Mouse (Mus musculus) urinary bladder, adult 18-20 months (tissue): ENCODE results near the gene Ptpa.

Source experiments
- DNase-seq, 2 experiments: peaks; one replicate each; pipeline ENCODE4 v3.0.0; 2022; ENCODE audit warnings: low spot score in 2 of 2, mixed read lengths in 2 of 2

Gene Ptpa

GRCm38 (mm10) chr2:30463904-30464330, 48.1 kb downstream of the Ptpa start:
- peak; percentile 62 to 68 for DNase-seq

- DNase-seq = peak in 1 of 2 experiments; percentile 8
Observed at GRCm38 (mm10) chr2:30464411-30464810, 48.6 kb downstream of the Ptpa start.

DNA sequence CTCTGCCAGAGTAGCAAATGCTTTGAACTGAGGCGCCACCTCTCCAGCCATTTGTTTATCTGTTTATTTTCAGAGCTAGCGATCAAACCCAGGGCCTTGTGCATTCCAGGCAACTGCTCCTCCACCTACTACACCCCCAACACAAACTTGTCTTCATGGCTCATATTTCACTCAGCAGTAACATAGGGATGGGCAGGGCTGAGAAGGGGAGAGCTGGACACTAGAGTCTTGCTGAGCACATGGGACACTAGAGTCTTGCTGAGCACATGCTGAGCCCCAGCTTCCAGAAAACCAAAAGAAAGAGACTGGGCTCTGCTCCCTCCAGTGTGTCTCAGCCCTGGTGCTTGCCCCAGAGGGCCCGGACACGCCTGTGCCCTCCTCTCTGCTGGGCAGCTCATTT, 50.9 kb downstream of the Ptpa start:
- DNase-seq = no peak

GRCm38 (mm10) chr2:30469009-30469408, 53.2 kb downstream of the Ptpa start:
- no peak for DNase-seq

- DNase-seq = peak; percentile 50 to 66
Observed at GRCm38 (mm10) chr2:30469796-30470142, 53.9 kb downstream of the Ptpa start.

- peak; percentile 59 to 75 for DNase-seq
Observed at GRCm38 (mm10) chr2:30470143-30470946, 54.5 kb downstream of the Ptpa start.

- DNase-seq = no peak
Observed at GRCm38 (mm10) chr2:30471051-30471450, 55.2 kb downstream of the Ptpa start.

GRCm38 (mm10) chr2:30471795-30472720, 56.2 kb downstream of the Ptpa start:
- DNase-seq = peak; percentile 74 to 88

DNA sequence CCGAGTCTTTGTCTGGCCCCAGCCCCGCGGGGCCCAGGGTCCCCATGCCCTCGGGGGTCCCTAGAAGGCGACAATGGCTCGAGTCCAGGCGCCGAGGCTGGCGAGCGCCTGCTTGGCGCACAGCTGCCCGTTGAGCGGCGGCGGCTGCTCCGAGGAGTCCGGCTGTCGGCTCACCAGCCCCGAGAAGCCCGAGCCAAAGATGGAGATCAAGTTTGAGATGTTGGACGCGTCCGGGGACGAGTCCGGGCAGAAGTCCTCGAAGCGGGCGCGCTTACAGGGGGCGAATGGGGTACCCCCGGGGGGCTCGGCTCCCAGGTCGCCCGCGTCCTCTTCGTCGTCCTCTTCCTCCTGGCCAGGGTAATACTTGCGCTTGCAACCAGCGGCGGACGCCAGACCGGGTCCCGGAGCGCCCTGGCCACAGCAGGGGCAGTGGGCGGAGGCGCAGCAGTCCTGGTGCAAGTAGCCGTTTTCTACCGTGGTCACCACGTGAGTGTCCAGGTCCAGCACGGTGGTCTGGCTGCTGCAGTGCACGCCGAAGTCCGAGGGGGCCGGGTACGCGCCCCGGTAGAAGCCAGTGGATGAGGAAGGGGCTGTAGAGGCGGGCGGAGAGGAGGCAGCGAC, 57.0 kb downstream of the Ptpa start:
- DNase-seq = peak; percentile 49 to 72

DNA sequence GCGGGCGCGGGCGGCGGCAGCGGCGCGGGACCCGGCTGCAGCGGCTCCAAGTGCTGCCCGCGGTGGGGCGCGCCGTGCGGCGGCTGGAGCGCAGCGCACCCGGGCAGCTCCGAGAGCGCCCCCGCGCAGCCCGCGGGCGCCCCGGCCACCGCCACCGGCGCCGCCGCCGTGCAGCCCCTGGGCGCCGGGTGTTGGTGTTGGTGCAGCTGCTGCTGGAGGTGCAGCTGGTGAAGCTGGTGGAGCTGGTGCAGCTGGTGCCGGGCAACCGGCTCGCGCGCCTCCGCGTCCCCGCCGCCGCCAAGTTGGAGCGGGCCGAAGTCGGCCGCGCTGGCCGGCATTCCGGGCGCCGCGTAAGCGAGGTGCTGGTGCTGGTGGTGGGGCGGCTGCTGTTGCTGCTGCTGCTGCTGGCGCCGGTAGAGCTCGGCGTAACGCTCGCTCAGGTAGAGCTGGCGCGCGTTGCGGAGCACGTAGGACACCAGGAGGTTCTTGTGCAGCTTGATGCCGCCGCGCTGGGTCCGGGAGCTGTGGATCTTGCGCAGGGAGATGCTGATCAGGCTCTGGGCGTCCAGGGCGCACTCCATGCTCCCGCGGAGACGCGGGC, 57.7 kb downstream of the Ptpa start:
- DNase-seq = peak in 1 of 2 experiments; percentile 82

GRCm38 (mm10) chr2:30474039-30474438, 58.2 kb downstream of the Ptpa start, which contains the start of gene Ier5l:
TSS of gene Ier5l (minus strand) at chr2:30474219.
- peak; percentile 94 to 95 for DNase-seq

GRCm38 (mm10) chr2:30474776-30475175, 58.9 kb downstream of the Ptpa start:
- no peak for DNase-seq

- no peak for DNase-seq
Observed at GRCm38 (mm10) chr2:30475457-30475856, 59.6 kb downstream of the Ptpa start.

DNA sequence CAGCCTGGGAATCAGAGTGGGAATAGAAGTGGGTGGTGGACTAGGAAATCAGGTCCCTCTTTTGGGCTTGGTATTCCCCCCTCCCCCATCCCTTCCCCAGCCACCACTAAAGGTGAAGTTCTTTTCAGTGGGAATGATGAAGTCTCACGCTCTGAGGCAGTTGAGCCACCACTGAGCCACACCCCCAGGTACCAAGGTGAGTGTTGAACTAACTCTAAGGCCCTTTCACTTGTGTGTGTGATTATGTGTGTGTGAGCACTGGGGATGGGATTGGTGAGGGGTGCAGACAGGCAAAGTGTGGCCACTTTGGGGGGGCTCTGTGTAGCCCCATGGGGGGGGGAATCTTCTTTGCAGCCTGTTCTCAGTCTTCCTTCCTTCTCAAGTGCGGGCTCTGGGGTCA, 60.4 kb downstream of the Ptpa start:
- DNase-seq = no peak

- DNase-seq = no peak
Observed at GRCm38 (mm10) chr2:30478526-30478925, 62.7 kb downstream of the Ptpa start.

GRCm38 (mm10) chr2:30487597-30487996, 71.8 kb downstream of the Ptpa start:
- DNase-seq = no peak

DNA sequence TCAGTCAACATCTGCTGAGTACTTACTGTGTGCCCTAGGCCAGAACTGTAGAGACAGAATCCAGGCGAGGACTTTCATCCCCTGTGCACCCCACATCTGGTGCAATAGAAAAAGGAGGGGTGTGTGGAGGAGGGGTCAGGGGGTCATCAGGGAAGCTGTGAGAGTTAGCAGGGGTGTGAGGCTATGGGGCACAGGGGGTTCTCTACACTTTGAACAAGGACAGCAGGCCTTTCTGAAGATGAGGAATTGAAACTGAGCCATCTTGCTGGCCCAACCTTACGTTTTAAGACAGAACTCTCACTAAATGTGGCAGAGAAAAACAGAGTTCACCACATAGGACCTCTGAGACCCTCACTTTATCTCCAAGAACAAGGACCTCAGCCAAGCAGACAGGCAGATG, 74.5 kb downstream of the Ptpa start:
- no peak for DNase-seq

DNA sequence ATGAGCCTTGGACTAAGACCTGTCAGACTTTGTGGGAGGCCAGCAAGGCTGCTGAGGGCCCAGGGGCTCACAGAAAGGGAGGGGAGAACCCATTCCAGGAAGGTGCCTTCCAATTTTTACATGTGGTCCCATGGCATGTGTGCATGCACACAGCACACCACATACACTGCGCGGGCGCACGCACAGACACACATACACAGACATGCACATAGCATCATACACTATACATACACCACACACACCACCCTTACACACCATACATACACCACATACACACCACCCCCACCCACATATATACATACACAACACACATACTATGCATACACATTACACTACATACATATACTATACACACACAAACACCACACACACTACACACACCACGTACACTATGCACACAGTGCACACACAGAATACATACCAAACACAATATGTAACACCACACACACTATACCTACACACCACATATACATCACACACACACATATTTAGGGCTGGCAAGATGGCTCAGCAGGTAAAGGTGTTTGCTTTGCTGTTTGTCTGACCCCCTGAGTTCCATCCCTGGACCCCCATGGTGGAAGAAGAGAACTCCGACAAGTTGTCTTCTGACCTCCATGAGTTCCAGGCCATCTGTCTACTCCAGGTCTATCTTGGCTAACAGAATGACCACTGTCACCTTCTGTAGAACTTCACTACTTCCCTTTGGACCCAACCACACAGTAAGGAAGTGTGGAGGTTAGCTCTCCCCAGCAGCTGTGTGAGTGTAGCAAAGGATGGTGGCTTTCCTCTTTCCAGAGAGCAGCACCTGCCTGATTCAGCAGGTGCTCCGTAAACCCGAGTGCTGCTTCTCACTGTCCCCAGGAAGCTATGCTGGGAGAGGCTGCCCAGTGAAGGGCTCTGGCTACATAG, 79.4 kb downstream of the Ptpa start:
- no peak for DNase-seq

GRCm38 (mm10) chr2:30495909-30496861, 80.3 kb downstream of the Ptpa start:
- peak; percentile 53 to 61 for DNase-seq
